Mouse (Mus musculus): ENCODE results near the gene C3.

C3 gene

DNA sequence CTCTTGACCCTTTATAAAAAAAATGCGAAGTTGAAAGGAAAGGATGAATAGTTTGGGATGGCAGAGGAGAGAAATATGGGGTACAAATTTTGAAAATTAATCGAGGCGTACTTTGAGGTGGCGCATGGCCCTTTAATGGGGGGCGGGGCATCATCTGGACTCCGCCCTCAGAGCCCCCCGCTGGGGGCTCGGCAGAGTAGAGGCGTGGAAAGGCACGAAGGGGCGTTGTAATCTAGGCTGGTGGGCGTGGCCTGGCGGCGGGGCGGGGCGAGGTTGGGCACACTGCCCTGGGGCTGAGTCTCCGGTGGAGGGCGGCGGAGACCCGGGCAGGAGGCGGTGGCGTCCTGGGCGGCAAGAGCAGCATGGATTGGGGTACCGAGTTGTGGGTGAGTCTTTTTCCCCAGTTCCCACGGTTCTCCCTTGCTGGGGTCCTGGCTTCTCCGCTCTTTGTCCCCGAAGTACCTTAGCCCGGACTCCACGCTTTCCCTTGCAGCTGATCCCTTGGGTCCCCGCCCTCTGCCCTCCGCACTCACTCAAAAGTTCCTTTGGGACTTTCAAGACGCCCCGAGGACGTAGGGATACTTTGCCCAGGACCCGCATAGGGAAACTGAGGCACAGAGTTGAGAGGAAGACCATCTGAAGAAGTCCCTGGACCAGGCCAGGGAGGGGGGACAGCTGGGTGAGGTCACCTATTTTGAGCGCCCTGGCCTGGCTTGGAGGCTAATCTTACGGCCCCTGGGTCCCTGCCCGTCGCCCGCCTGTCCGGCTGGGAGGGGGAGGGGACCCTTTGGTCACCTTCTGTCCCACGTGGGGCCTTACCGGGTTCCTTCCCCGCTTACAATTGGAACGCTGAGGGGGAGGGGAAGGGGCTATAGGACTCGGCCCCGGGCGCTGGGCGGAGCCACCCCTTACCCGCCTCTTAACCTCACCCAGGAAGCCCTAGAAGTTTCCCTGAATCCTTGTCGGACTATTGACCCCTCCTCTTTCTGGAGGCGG lies 21.5 kb upstream of the C3 start, which contains the start of gene Trip10:
Gene Trip10 (plus strand): TSS at position 270 of the 996 bp plus-strand sequence.
- DNase-seq (ENCODE audit: low spot score), result peak; percentile 100

DNA sequence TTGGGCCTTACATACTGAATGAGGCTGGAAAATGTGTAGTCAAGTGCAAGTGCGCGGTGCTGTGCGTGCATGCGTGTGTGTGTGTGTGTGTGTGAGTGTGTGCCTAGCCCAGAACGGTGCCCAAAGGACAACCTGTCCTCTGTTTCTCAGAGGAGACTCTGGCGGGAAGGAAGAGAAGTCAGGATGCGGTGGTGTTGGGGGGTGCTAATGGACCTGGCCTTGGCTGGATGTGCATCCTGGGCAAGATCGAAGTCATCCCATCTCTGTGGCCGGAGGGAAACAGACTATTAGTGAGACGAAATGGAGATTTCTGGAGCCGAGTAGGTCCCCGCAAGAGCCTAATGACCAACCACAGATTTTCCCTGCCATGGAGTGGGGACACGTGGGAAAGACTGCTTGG lies 20.8 kb upstream of the C3 start:
- no peak for DNase-seq (ENCODE audit: low spot score)

DNA sequence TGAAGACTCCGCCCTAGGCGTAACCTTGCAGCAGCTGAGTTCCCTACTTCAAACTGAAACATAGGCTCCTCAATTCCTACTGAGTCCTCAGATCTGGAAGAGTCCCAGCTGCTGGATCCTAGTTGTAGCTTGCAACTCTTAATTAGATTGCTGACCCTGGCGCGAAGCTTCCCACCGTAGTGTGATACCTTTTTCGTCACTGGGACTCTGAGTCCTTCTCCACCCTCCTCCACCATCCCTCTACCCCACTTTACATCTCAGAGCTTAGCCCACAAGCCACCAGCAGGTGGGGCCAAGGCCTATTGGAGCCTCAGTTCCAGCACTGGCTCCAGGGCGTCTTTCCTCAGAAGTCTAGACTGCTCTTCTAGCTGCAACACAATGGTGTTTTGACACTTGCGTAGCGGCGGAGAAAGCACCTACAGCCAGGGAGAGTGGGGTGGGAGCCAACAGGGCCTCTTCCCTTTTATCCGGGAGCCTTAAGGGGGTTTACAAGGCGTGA lies 20.3 kb upstream of the C3 start, which contains the start of gene Gpr108:
Gene Gpr108 (minus strand): TSS at position 246 of the 499 bp plus-strand sequence.
- peak; percentile 66 for DNase-seq (ENCODE audit: low spot score)

DNA sequence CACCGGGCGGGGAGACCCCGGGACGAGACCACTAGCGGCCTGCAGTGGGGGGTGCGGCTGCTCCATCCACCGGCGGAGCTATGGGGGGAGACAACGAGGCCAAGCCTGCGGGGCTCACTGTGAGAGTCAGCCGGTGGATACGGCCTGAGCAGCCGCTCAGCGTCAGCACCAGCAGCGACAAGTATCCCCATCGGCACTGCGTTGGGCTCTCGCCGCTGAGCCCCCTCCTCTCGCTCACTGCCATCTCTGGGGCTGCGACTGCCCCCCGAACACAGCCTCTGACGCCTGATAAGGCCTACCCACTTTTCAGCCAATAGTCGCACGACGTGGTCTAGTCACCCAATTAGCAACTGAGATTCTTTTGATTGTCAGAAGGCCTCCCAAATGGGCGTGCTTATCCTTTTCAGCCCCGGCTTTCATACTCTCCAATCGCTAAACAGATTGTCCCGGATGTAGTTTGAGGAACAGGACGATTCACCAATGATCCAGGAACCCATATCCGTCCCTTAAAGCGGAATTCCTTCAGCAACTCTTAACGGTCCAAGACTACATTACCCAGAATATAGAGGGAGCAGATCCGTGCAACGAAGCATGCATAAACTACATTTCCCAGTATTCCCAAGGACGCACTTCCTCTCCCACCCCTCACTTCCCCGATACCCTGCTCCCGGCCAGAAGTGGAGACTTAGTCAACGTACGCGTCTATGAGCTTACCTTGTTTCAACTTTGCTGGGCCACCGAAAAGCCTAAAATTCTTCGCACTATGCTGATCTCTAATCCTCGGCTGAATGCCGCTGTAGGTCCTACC lies 19.7 kb upstream of the C3 start:
- DNase-seq (ENCODE audit: low spot score), result peak; percentile 71

DNA sequence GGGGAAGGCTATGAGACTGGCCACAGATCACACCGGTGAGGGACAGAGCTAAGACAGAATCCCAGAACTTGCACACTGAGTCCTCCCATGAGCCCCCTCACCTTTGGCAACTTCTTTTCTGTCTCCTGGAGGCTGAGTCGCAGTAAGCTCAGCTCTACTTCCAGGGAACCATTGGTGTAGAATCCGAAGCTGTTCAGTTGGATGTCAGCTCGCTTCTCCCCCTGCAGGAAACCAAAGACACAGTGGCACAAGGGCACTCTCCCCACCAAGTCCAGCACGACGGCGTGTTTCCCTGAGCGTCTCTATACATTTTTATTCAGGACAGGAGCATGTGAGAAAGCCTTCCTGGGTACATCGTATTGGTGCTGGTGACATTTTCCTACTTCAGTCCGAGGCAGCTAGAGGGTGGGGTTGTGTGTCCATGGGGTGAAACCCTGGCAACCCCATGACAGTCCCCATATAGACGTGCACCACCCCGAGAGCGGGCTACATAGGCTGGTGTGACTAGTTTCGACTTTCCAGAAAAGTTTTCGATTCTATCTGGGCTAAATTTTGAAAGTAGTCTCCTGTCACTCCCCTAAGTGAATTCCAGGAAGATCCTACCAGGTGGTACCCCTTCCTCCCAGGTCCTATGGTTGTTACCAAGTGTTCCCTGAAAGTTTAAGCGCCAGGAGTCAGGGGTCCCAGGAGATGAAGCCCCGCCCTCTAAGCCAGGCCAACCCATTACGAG lies 18.9 kb upstream of the C3 start:
- DNase-seq (ENCODE audit: low spot score), result no peak

DNA sequence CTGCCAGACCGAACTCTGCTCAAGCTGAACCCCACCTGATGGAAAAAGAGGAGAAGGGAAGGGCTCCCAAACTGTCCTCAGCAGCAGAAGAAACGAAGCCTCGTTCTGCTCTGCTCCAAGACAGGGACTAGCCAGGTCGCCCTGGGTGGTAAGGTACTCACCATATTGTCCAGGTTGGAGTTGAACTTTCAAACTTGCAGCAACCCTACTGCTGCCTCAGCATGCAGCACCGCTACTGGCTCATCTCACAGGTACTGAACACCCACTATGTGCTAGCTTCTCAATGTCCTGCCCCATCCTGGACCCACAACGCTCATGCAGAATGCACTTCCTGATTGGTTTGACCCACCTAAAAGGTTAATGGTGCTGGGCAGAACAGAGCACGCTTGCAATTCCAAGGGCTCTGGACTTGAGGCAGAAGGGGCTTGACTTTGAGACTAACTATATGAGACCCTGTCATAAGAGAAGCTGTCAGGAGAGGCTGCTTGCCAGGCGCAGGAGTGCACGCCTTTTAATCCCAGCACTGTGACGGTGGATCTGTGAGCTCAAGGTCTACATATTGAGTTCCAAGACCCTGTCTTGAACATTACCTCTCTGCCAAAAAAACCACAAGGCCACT lies 17.5 kb upstream of the C3 start:
- DNase-seq (ENCODE audit: low spot score), result no peak

DNA sequence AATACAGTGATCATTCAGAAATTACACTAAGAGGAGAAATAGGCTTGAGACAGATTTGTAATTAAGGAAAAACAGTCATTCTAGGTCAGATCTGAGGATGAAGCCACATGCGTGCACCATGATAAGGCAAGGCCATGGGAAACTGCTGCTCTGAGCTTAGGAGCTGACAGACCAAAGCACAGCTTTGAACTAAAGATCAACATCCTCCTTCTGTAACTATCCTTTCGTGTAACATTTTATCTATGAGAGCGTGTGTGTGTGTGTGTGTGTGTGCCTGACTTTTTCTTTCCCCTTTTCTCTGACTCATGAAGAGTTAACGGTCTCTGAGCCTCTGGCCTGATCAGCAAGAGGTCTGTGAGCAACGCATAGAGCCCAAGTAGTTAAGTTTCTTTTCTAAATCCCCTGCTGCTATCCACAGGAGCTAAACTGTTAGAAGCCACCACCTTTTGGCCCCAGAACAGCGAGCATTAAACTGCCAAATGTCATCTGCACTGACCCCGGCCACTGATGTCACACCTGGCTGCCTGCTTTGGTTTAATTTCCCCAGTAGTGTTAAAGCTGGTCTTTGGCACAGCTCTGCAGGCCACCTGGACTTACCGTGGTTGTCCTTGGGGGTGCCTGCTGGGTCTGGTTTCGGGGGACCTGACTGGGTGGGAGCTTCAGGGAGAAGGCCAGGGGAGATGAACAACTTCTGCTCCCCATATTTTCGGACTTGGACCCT lies 15.9 kb upstream of the C3 start:
- DNase-seq (ENCODE audit: low spot score), result no peak

DNA sequence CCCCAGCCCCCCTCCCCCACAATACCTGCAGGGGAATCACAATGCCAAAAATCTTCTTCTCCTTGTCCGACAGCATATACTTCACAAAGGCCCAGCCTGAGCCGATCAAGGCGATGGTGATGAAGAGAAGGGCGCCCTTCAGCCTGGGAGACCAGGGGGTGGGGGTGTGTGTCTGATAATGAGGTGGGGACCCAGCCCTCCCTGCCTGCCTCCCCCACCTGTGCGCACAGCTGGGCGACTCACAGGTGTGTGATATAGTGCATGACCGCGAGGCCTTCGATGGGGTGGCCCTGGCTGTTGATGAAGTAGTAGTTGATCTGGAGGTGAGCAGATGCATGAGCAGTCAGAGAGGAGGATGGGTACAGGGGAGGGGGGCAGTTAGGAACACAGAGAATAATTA lies 9.2 kb upstream of the C3 start:
- no peak for DNase-seq (ENCODE audit: low spot score)

DNA sequence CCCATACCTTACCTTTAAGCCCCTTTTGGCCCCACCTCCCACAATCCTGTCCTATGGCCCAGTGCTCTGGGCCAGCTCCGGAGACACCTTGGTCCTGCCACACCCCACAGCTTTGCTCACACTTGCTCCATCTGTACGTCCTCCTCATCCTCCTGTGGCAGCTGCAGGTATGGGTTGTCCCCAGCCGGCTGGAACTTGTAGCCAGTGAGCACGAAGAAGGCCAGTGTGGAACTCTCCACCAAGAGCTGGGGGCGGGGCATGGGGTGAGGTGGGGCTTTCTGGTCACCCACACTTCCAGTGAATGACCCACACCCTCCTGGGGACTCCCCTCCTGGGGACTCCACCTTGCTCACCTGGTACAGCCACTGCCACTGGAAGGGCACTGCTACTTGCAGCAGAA lies 7.9 kb upstream of the C3 start:
- DNase-seq (ENCODE audit: low spot score), result no peak

DNA sequence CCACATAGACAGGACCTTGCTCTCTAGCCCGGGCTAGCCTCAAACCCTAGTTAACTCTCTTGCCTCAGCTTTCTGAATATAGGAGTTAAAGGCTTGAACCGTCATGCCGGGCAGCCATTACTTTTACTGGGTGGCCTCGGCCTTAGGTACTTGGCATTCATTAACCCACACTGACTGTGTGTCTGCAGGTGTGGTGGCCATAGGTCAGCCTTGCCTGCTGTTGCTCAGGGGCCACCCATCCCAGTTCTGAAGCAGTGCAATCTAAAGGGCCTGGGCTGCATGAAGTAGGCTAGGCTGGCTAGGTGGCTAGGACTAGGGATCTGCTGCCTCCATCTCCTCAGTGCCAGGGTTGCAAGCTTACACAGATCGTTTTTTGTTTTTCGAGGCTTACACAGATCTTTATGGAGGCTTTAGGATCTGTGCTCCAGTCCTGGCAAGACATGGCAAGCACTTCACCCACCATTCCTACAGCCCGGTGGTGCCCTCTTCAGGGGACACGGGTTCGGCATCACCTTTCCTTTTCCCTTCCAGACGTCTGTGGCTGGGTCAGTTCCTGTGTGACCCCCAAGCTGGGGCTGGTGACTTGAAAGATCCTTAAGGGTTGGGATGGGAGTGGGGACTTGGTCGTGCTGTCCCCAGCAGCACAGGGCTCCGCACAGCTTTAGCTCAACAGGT lies 6.5 kb upstream of the C3 start:
- DNase-seq (ENCODE audit: low spot score), result no peak

DNA sequence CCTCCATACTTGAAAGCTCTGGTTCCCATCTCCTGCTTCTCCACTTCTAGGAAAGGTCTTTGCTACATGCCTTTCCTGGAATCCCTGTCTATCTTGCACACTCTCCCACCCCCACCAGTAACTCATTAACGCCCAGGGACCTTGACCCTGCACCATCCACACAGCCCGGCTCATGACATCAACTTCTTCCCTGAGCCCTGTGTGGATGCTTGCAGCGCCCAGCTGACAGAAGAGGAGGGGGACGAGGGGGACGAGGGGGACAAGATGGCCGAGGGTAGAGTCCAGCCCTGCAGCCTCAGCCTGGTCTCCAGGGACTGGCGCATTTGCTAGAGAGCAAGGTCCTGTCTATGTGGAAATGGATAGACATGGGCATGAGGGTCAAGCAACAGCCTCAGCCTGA lies 5.1 kb upstream of the C3 start:
- DNase-seq (ENCODE audit: low spot score), result no peak

DNA sequence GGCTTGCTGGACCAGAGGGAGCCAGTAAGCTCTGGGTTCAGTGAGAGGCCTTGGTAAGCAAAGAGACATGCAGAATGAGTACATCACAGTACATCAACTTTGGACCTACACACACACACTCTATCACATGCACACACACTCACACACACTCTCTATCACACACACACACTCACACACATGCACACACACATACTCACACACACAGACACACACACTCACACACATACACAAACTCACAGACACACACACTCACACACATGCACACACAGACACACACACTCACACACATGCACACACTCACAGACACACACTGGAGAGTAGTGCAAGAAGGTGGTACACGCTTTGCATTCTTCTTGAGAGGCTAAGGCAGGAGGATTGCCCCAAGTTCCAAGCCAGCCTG lies 4.3 kb upstream of the C3 start:
- no peak for DNase-seq (ENCODE audit: low spot score)

DNA sequence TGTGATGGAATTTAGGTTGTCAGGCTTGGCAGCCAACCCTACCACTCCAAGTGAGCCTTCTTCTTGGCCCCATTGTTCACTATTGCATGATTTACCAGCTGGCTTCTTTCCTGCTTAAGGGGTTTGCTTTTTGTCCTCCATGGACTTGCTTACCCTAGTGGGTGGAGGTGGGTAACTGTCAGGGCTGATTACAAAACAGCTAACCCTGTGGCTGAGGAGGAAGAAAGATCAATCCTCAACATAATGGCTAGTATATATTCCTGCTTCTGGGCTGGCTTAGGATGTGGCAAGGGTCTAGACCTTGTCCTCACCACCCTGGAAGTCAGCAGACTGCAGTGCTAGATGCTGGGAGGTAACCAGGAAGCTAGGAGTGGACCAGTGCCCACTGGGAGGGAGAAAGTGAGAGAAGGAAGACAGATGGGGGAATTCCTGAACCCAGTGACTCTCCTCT lies 3.4 kb upstream of the C3 start:
- DNase-seq (ENCODE audit: low spot score), result no peak

DNA sequence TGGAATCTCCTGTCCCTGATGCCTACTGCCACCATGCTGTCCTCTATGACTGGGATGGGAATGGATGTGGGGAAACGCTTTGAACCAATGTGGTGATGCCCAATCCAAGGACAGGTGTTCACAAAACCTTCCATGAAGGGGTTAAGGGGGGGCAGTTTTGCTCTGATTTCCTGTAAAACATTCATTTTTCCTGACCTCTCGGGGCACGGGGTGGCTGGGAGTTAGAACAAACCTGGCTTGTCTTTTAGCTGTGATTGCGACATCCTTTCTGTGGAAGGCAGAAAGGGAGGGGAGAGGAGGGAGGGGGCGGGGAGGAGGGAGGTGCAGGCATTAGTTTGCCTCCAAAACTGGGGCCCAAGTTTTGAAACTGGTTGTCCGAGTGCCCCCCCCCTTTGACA lies 2.8 kb upstream of the C3 start:
- DNase-seq (ENCODE audit: low spot score), result no peak

DNA sequence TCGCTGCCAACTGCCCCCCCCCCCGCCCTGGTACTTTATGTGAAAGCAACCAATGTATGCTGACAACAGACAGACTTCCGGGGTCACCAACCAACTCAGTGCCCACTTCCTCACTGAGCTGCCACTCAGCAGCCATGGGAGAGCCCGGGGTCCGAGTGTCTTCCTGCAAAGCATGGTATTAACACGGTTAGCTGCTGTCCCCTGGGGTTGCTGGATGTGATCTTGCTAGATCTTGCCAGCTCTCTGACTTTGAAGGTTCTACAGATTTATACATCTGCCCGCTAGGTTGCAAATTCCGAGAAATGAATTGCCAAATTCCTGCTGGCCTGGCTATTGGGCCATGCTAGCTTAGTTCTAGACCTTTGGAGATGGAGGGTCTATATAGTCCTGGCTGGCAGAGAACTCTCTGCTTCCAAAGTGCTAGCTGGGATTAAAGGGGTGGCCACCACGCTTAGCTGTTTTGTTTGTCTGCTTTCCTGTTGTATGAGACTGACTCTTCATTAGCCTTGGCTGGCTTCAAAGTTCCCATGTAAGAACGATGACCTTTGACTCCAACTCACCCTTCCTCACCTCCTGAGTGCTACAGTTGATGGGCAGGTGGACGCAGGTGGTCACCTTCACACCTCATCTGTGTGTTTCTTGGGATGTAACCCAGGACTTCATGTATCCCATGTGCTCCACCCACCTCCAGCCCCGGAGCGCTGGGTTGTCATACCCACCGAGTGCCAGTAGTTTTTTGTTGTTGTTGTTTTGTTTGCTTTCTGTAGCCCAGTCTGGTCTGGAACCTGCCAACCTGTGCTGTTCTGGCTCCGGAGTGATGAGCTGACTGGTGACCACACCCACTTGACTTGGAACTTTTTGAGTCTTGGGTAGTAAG lies 2.2 kb upstream of the C3 start:
- DNase-seq (ENCODE audit: low spot score), result no peak

DNA sequence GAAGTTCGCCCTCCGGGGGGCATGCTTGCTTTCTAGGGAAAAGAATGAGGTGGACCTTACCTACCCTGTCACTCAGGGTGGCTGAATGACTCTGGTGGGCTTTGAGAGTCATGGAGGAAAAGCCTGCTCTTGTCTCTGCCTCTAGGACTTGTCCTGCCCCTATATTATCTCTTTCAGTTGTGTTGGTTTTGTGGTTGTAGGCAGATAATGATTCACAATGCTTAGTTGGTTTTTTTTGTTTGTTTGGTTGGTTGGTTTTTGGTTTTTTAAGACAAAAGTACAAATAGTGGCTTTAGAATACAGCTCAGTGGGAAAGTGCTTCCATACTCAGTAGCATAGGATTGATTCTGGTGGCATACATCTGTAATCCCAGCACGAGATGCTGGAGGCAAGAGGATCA lies 937 bp upstream of the C3 start:
- no peak for DNase-seq (ENCODE audit: low spot score)

DNA sequence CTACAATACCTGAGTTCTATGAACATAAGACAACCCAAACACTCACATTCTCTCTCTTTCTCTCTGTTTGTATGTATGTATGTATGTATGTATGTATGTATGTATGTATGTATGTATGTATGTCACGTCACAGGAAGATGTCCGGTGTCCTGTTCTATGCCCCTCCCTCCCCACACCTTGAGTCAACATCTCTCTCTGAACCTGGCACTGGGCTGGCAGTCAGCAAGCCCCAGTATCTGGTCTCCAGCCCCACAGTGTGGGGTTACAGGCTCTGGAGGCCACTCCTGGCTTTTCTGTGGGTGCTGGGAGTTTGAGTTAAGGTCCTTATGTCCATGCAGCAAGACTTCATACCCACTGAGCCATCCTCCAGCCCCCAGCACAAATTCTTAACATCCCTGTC lies 468 bp downstream of the C3 start:
- no peak for DNase-seq (ENCODE audit: low spot score)

DNA sequence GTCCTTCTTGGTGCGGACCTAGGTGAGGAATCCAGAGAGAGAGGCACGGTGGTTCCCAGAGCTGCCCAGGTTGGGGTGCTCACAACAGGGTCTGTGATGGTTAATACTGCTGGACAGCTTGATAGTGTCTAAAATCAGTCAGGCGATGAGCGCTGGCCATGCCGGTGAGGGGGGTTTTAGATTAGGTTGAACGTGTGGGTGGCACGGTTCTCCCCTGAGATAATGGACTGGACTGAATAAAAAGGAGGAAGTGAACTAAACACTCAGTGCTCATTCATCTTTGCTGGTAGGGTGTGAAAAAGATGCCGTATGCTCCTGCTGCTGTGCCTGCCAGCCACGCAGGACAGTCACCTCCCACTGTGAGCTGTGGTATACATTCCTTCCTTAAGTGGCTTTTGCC lies 4.6 kb downstream of the C3 start:
- no peak for DNase-seq (ENCODE audit: low spot score)

DNA sequence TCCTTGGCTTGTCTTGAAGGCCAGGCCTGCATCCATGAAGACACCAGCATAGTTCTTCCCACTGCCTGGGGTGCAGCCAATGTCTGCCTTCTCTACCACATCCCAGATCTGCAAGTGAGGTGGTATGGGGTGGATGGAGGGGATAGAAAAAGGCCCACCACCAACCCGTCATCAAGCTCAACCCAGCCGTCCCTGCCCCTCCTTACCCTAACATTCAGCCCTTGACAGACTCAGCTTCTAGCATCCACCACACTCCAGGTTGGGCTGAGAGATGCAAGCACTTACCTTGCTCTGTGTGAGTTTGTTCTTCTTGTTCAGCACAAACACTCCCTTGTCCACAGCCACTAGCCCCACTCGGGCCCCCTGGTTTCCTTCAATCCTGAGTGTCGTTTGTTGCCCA lies 6.0 kb downstream of the C3 start:
- no peak for DNase-seq (ENCODE audit: low spot score)

DNA sequence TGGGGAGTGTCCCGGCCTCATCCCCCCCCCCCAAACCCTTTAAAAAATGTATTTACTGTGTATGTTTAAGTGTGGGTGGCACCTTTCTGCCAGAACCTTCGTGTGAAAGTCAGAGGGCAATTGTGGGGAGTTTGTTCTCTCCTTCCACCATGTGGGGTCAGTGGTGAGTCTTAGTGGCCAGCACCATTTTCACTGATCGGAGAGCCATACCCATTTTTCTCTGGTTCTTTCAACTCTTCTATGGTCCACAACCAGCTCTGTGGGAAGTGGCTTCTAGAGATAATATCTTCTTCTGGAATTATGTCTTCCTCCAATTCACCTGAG lies 8.1 kb downstream of the C3 start:
- no peak for DNase-seq (ENCODE audit: low spot score)
